Mouse (Mus musculus): ENCODE results near the gene Swt1.

DNA sequence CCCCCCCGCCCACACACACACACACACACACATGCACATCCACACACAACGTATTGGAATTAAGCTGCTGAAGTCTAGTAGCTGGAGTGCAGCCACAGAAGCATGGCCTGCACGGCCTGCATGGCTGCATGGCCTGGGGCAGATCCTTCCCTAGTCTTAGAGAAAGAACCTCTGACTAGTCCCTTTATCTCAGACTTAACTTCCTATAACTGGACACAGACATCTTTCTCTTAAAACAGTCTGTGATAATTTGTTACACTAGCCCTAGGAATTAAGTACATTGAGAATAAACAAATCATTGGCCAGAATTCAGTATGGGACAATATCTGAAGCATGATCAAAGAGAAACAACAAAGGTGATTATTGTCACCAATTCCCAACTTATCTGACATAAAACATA lies 85.9 kb downstream of the Swt1 start:
- no peak for TF ChIP-seq CTCF (IDR thresholded peaks at IDR 0.05; ENCODE audit: low read depth)
- TF ChIP-seq EP300 (optimal IDR thresholded peaks at IDR 0.05) = no peak

Data from stomach, postnatal 0 days (tissue).